Mouse (Mus musculus) gastrocnemius, postnatal 36 days (tissue): ENCODE data around the gene Srgap3. TPM values are rescaled to one million over a fixed set of nuclear protein-coding genes. Genes with fewer than 3 reads are reported as not detected.
A peak's percentile ranks its signal among the peaks of the same experiment; 100 is the strongest.

Experiments
- DNase-seq, 2 experiments: peaks; one replicate each; pipeline ENCODE4 v3.0.0; 2022
- intact Hi-C: fragments of 180-260 bp; cut with DNase I; formaldehyde crosslinking; loops from one replicate; pipeline ENCODE4 v1.15.1; 2025
- long read RNA-seq, 2 experiments: library from polyadenylated mRNA; stranded (forward); transcript quantifications; one replicate each; pipeline ENCODE4 v2.0.0; 2021
- total RNA-seq, 2 experiments: library from RNA; stranded (reverse); gene quantifications; 2 replicates each; pipeline ENCODE4 v1.2.3; 2021

The Srgap3 gene
- 1 to 10 TPM; 1.2 to 1.3 TPM for total RNA-seq
- long read RNA-seq, experiment 1: 0 reads
- long read RNA-seq, experiment 2: 0 reads

- intact Hi-C loops: no loop called here
- DNase-seq: peak; percentile 54 to 63
Measured at GRCm38 (mm10) chr6:112946895-112947436, at the start of gene Srgap3. Gene Srgap3 (minus strand): TSS chr6:112947266.

- intact Hi-C loops: no loop called here
- DNase-seq: no peak
Measured at GRCm38 (mm10) chr6:112995708-112996107, 48.6 kb upstream of the Srgap3 start.

DNA sequence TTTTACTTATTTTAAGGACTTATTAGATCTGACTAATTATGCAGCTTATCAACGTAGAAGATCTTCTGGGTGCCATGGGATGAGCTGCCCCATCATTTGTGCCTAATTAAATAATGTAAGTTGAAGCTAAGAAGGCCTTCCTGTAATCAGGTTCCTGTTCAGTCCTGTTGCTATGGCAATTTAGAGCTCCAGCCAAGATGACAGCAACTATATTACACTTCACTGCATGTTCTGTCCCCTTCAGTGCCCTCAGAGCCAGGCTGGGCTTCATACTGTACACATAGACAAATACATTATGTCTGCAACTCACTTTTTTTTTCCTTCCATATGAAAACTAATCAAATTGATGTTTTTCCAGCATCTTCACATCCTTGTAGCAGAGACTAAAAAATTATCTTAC, 43.1 kb upstream of the Srgap3 start:
- intact Hi-C loops: no loop called here
- DNase-seq: no peak

- no peak for DNase-seq
- intact Hi-C loops: no loop called here
Measured at GRCm38 (mm10) chr6:112985362-112986314, 38.6 kb upstream of the Srgap3 start.

GRCm38 (mm10) chr6:112982241-112982640, 35.2 kb upstream of the Srgap3 start:
- intact Hi-C loops: no loop called here
- DNase-seq: no peak

DNA sequence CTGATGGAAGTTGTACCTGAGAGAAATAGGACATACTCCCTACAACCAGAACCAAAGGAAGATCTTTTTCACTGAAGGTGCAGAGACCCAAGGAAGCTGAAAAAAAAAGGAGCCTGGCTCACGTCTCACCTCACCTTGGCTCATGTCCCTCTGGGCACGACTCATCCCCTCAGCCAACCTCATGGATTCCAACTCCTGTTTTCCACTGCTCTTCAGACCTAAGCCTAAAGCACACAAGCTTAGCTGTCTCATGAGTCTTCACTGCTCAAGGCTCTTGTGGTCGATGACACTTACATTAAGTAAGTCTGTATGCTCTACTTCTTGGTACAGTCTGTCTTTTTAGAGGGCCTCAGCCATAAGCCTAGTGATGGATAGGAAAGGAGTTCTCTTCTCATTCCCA, 31.9 kb upstream of the Srgap3 start:
- intact Hi-C loops: no loop called here

GRCm38 (mm10) chr6:112977246-112977645, 30.2 kb upstream of the Srgap3 start:
- intact Hi-C loops: no loop called here
- DNase-seq: no peak

More for the DNA sequence above, 31.9 kb upstream of the Srgap3 start:
- no peak for DNase-seq

DNA sequence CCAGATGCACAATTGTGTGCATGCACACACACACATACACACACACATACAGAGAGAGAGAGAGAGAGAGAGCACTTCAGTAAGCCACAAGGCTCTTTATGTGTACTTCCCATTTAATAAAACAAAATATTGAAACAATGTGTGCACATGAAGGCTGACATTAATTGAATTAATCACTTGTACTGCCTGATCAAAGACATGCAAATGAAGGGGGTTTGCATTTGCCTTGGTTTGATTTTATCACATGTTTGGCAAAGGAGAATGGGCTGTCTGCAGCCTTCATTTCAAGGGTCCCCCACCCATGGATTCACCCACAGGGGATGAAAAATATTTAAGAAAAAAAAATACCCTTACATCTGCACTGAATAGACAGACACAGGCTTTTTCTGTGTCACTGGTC, 29.5 kb upstream of the Srgap3 start:
- DNase-seq: no peak
- intact Hi-C loops: no loop called here

DNA sequence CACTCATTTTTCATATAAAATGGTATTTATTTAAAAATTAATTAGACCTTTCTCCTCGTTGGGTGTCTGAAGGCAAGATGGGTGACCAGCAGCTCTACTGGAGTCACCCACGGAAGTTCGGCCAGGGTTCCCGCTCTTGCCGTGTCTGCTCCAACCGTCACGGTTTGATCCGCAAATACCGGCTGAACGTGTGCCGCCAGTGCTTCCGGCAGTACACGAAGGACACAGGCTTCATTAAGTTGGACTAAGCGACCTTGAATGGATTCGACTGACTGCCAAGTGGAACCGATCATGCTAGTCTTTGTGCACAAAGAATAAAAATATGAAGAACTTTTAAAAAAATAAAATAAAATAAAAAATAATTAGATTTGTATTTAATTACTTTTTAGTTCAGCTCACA, 29.1 kb upstream of the Srgap3 start:
- DNase-seq: no peak
- intact Hi-C loops: no loop called here

GRCm38 (mm10) chr6:112973786-112974720, 27.0 kb upstream of the Srgap3 start:
- no peak for DNase-seq
- intact Hi-C loops: no loop called here

DNA sequence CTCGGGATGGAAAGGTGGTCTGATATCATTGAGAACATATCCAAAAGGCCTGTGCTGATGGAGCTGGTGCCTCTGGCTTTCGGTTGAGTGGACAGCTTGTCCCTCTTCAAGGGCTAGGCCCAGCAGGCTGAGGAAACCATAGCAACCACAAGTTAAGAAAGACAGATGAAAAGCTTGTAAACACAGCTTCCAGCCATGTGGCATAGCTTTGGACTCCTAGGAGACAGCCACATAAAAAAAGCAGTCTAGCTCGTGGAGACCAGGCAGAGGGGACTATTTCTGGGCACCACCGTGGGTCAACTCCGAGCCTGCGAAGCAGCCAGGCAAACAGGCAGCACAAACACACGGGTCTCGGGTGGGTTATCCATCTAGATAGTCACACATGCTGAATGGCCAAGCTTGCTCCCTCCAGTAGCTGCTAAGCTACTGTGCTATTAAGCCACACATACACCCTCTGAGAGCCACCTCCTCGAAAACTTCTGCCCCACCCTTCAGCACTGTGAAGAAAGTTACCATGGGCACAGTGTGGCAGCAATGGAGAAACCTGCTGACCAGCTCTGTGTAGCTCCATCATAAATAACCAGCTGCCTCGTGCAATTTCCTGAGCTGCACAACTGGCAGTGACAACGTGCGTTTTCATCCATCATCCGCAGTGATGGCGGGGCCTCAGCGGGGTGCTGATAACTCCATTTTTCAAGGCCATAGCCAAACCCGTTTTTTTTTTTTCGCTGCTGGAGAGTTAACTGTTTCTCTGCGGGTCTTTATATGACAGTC, 26.0 kb upstream of the Srgap3 start:
- intact Hi-C loops: no loop called here
- DNase-seq: no peak

- intact Hi-C loops: no loop called here
- DNase-seq: no peak
Measured at GRCm38 (mm10) chr6:112972127-112972526, 25.1 kb upstream of the Srgap3 start.

DNA sequence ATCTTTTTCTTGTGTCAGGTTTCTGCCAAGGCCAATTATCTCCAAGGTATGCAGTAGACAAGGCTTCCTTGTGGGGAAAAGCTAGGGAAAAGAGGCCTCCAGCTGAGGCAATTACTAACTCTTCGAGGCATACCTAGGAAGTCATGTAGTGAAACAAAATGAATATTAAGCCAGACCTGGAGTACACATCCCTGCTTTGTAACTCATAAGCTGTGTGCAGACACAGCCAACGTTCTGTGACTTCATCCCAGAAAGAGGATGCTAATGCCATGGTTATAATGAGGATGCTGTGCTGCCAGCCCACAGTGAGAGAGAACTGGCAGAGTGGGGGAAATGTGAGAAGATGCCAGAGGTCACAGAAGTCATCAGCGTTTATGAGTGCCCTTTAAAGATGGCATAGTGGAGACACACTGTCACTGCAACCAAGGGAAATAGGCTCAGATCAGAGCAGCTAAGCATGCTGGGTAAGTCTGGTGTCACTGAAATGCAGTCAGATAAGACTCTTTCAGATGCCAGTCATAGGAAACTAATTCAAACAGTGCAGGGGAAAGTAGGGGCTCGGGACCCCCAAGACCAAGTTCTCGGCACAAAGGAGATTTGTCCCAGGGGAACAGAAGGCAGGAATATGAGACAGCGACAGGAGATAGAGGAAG, 24.2 kb upstream of the Srgap3 start:
- intact Hi-C loops: no loop called here
- no peak for DNase-seq

DNA sequence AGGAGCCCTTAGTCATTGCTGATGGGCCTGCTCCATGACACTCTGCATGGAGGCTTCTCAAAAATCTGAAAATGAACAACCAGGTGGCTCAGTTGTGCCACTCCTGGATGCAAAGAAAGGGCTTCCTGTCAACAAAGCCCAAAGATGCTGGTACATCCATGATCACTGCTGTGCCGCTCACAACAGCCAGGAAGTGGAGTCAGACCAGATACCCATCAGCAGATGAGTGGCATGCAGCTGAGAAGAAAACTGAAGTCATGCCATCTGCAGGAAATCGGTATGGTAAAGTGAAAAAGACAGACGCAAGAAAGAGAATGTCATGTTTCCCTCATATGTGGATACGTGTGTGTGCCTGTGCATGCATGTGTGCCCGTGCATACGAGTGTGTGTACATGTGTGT, 20.3 kb upstream of the Srgap3 start:
- intact Hi-C loops: no loop called here
- no peak for DNase-seq

DNA sequence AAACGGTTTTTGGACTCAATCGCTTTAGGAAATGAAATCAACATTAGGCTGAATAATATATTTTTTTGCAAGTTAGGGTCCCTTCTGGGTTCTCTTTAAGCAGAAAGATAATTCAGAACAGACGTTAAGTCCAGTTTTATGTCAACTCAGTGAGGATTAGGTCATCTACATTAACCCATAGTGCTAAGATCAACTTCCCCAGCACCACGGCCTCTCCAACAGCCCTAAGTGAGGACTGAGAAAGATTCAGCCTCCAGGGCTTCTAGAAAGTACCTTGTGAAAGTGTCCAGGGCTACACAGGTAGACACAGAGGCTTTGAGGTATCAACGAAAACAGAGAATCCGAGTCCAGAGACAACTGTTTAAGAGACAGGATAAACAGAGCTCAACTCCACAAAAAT, 11.3 kb upstream of the Srgap3 start:
- intact Hi-C loops: no loop called here
- no peak for DNase-seq

GRCm38 (mm10) chr6:112957583-112958280, 10.7 kb upstream of the Srgap3 start:
- DNase-seq: no peak
- intact Hi-C loops: no loop called here

GRCm38 (mm10) chr6:112955773-112956172, 8.7 kb upstream of the Srgap3 start:
- intact Hi-C loops: no loop called here

GRCm38 (mm10) chr6:112953905-112954304, 6.8 kb upstream of the Srgap3 start:
- intact Hi-C loops: no loop called here
- no peak for DNase-seq

More at GRCm38 (mm10) chr6:112955773-112956172, 8.7 kb upstream of the Srgap3 start:
- no peak for DNase-seq

- intact Hi-C loops: no loop called here
- no peak for DNase-seq
Measured at GRCm38 (mm10) chr6:112951254-112951653, 4.2 kb upstream of the Srgap3 start.
